Mouse (Mus musculus) lung, postnatal 0 days (tissue): ENCODE data around the gene Rhof.

ENCODE experiments used
- CTCF ChIP-seq: IDR thresholded peaks from 2 replicates; pipeline ENCODE4 v1.5.1; 2016; ENCODE audit warnings: antibody characterized with exemption, mild to moderate bottlenecking
- EP300 ChIP-seq: IDR thresholded peaks from 2 replicates; pipeline ENCODE4 v1.6.1; 2016; ENCODE audit warnings: antibody characterized with exemption, mild to moderate bottlenecking, control low read depth

GRCm38 (mm10) chr5:123150641-123151040, 18.1 kb upstream of the Rhof start:
- TF ChIP-seq CTCF (no peak), EP300 (no peak)
